Mouse (Mus musculus) limb, embryonic 14.5 days (tissue): ENCODE data around the gene Myl3. TPM values are rescaled to one million over a fixed set of nuclear protein-coding genes. Genes with fewer than 3 reads are reported as not detected.

Source experiments
- ATAC-seq: fragments of 200-750 bp; cut with Nextera tagmentation; 2 replicates; pipeline ENCODE4 v1.8.0; 2017; ENCODE audit warnings: low read depth, moderate number of reproducible peaks, moderate TSS enrichment; ENCODE audit not compliant: low FRiP score
- DNase-seq: peaks from one replicate; pipeline ENCODE4 v3.0.0-alpha.2; 2015; ENCODE audit warnings: low spot score
- H3K27ac ChIP-seq: fragments of 300-500 bp; sonication (generic); replicated peaks from 2 replicates; pipeline ENCODE4 v1.5.1; 2014; ENCODE audit warnings: low read depth, mild to moderate bottlenecking, low read length, moderate library complexity, mixed read lengths
- H3K27me3 ChIP-seq: fragments of 300-500 bp; sonication (generic); 2 replicates; pipeline ENCODE4 v1.6.1; 2014; ENCODE audit warnings: low read length, mixed read lengths; ENCODE audit not compliant: control insufficient read depth, insufficient read depth
- H3K36me3 ChIP-seq: fragments of 300-500 bp; sonication (generic); 2 replicates; pipeline ENCODE4 v1.6.1; 2014; ENCODE audit warnings: mild to moderate bottlenecking, low read length, moderate library complexity, mixed read lengths; ENCODE audit not compliant: control insufficient read depth, insufficient read depth
- H3K4me1 ChIP-seq: fragments of 300-500 bp; sonication (generic); 2 replicates; pipeline ENCODE4 v1.6.1; 2014; ENCODE audit warnings: antibody characterized with exemption, low read length, mixed read lengths; ENCODE audit not compliant: control insufficient read depth, insufficient read depth
- H3K4me2 ChIP-seq: fragments of 300-500 bp; sonication (generic); replicated peaks from 2 replicates; pipeline ENCODE4 v1.6.1; 2014; ENCODE audit warnings: low read depth, mild to moderate bottlenecking, low read length, moderate library complexity; ENCODE audit not compliant: severe bottlenecking
- H3K4me3 ChIP-seq: fragments of 300-500 bp; sonication (generic); replicated peaks from 2 replicates; pipeline ENCODE4 v1.5.1; 2014; ENCODE audit warnings: low read length
- H3K9ac ChIP-seq: fragments of 300-500 bp; sonication (generic); 2 replicates; pipeline ENCODE4 v1.6.1; 2014; ENCODE audit warnings: mild to moderate bottlenecking, low read depth, low read length, moderate library complexity; ENCODE audit not compliant: severe bottlenecking
- H3K9me3 ChIP-seq: fragments of 300-500 bp; sonication (generic); 2 replicates; pipeline ENCODE4 v1.6.1; 2016; ENCODE audit warnings: low read length; ENCODE audit not compliant: control insufficient read depth
- POLR2A ChIP-seq: fragments of 200-500 bp; IDR thresholded peaks from 2 replicates; pipeline ENCODE4 v1.8.0; 2012; ENCODE audit warnings: inconsistent platforms, mild to moderate bottlenecking, moderate library complexity, borderline replicate concordance; ENCODE audit not compliant: insufficient read depth, insufficient read length; ENCODE audit errors: extremely low read depth
- WGBS: fragments of 180-500 bp; shearing (Covaris S2); extraction: QIAGEN DNeasy Blood & Tissue Kit; methylation state at CpG from one replicate; pipeline ENCODE4 v1.1.7; 2014; 5-methylcytosine and 5-hydroxymethylcytosine counted together
- polyA plus RNA-seq, 2 experiments: library from polyadenylated mRNA; depleted of rRNA in 1 of 2; stranded (reverse) in 1 of 2; unstranded in 1 of 2; fragments of >200 nt; fragmentation: Nextera tagmentation in 1 of 2; extraction: Ambion mirVana in 1 of 2; gene quantifications; 2 replicates each; pipeline versions ENCODE4 v1.2.1 to v1.2.3; 2012 to 2014

The Myl3 gene
- polyA plus RNA-seq, 2 experiments = 26.1 to 28.1 TPM

DNA sequence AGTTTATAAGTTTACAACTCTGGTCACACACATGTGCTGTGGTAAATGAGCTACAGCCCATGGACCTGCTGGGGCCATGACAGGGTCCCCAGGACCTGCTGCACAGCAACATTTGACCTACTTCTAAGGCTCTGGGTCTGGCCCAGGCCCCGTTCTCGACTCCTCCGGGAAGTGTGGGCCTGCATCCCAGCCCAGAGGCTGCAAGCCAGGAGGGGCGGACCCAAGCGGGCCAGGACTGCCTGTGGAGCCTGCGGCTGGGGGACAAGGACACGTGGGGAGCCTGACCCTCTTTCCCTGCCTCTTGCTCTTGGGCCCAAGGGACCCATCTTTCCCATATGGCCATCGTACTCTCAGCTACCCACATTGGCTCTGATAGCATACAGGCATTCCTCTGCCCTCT, 16.9 kb downstream of the Myl3 start:
- ATAC-seq (no peak; the same call in 1 of the 2 replicates), DNase-seq (no peak)
- no peak overlapping the region for H3K27ac ChIP-seq

GRCm38 (mm10) chr9:110759265-110759664, 17.6 kb downstream of the Myl3 start:
- DNase-seq (peak; percentile 64), ATAC-seq (no peak)
- H3K27ac ChIP-seq = no peak overlapping the region
- no peak overlapping the region for H3K9ac ChIP-seq
- no peaks in the 10 kb centered on the region for H3K36me3 ChIP-seq
- H3K4me1 ChIP-seq = peaks cover 31% of the 10 kb centered on the region
- no peak overlapping the region for H3K4me3 ChIP-seq
- 35% methylated on average over 2 of the region's 2 CpGs for WGBS
- no peaks in the 10 kb centered on the region for H3K27me3 ChIP-seq
- no peak for TF ChIP-seq POLR2A
- no peaks in the 10 kb centered on the region for H3K9me3 ChIP-seq
- H3K4me2 ChIP-seq = no peak overlapping the region

More for the DNA sequence above, 16.9 kb downstream of the Myl3 start:
- TF ChIP-seq POLR2A = no peak
- Histone ChIP-seq H3K4me1 (peaks cover 28% of the 10 kb centered on the region), H3K36me3 (no peaks in the 10 kb centered on the region), H3K4me3 (no peak overlapping the region), H3K4me2 (no peak overlapping the region), H3K27me3 (no peaks in the 10 kb centered on the region), H3K9ac (0 out of 2 replicates have a peak overlapping the region, but pooled peaks have one; percentile 28), H3K9me3 (no peaks in the 10 kb centered on the region)
- 68% methylated on average over 7 of the region's 8 CpGs for WGBS

GRCm38 (mm10) chr9:110760886-110761285, 19.2 kb downstream of the Myl3 start:
- Histone ChIP-seq H3K4me2 (no peak overlapping the region), H3K9ac (no peak overlapping the region), H3K9me3 (no peaks in the 10 kb centered on the region), H3K36me3 (no peaks in the 10 kb centered on the region), H3K27ac (0 out of 2 replicates have a peak overlapping the region, but pooled peaks have one; percentile 20), H3K27me3 (no peaks in the 10 kb centered on the region), H3K4me1 (peaks cover 30% of the 10 kb centered on the region), H3K4me3 (no peak overlapping the region)
- no peak for ATAC-seq
- DNase-seq = no peak
- TF ChIP-seq POLR2A = no peak
- 84% methylated on average over 8 of the region's 8 CpGs for WGBS

DNA sequence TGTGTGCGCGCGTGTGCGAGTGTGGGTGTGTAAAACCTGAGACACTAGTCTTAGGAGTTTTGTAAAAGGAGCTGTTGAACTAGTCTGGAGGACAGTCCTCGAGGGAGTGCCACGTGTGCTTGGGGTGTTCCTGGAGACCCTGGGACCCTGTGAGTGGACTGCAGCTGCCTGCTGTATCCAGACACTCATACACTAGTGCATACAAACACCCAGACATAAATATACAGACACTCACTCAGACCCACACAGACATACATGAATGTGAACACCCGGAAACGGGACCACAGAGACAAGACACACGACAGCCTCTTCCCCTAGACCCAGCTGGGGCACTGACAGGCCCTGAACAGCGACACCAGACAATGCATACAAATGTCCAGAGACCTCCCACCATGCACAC, 21.1 kb downstream of the Myl3 start:
- TF ChIP-seq POLR2A = no peak
- Histone ChIP-seq H3K4me1 (peaks cover 30% of the 10 kb centered on the region), H3K36me3 (no peaks in the 10 kb centered on the region), H3K27me3 (no peaks in the 10 kb centered on the region), H3K4me3 (no peak overlapping the region), H3K4me2 (no peak overlapping the region), H3K27ac (peak overlapping the region; percentile 55; the same call in 1 of the 2 replicates), H3K9me3 (no peaks in the 10 kb centered on the region), H3K9ac (no peak overlapping the region)
- DNase-seq = no peak
- 70% methylated on average over 10 of the region's 10 CpGs for WGBS
- no peak for ATAC-seq

- Histone ChIP-seq H3K4me3 (no peak overlapping the region), H3K36me3 (no peaks in the 10 kb centered on the region), H3K4me2 (no peak overlapping the region), H3K9me3 (no peaks in the 10 kb centered on the region), H3K27ac (no peak overlapping the region), H3K4me1 (peaks cover 27% of the 10 kb centered on the region), H3K9ac (no peak overlapping the region), H3K27me3 (no peaks in the 10 kb centered on the region)
- WGBS = 76% methylated on average over 2 of the region's 2 CpGs
- no peak for ATAC-seq
- DNase-seq = no peak
- TF ChIP-seq POLR2A = no peak
Measured at GRCm38 (mm10) chr9:110763405-110763804, 21.7 kb downstream of the Myl3 start.

- WGBS = 90% methylated on average over 10 of the region's 10 CpGs
- Histone ChIP-seq H3K27me3 (no peaks in the 10 kb centered on the region), H3K4me2 (no peak overlapping the region), H3K9ac (no peak overlapping the region), H3K4me1 (peaks cover 6% of the 10 kb centered on the region), H3K4me3 (no peak overlapping the region), H3K36me3 (no peaks in the 10 kb centered on the region), H3K9me3 (no peaks in the 10 kb centered on the region), H3K27ac (no peak overlapping the region)
- ATAC-seq = no peak
- TF ChIP-seq POLR2A = no peak
- DNase-seq = no peak
Measured at GRCm38 (mm10) chr9:110772336-110772735, 30.7 kb downstream of the Myl3 start.
